Mouse (Mus musculus): ENCODE data around the gene Lcp1.

Lcp1 gene

GRCm38 (mm10) chr14:75205363-75206051, 74.6 kb downstream of the Lcp1 start:
- no peak for DNase-seq (ENCODE audit: low read depth, low spot score)

GRCm38 (mm10) chr14:75206307-75206706, 75.4 kb downstream of the Lcp1 start:
- no peak for DNase-seq (ENCODE audit: low read depth, low spot score)

- DNase-seq (ENCODE audit: low read depth, low spot score), result no peak
Observed at GRCm38 (mm10) chr14:75208572-75209151, 77.8 kb downstream of the Lcp1 start.

- no peak for DNase-seq (ENCODE audit: low read depth, low spot score)
Observed at GRCm38 (mm10) chr14:75213752-75214151, 82.9 kb downstream of the Lcp1 start.

- no peak for DNase-seq (ENCODE audit: low read depth, low spot score)
Observed at GRCm38 (mm10) chr14:75218843-75219242, 87.9 kb downstream of the Lcp1 start.

- DNase-seq (ENCODE audit: low read depth, low spot score), result no peak
Observed at GRCm38 (mm10) chr14:75219250-75219913, 88.5 kb downstream of the Lcp1 start.

GRCm38 (mm10) chr14:75222386-75222785, 91.5 kb downstream of the Lcp1 start:
- no peak for DNase-seq (ENCODE audit: low read depth, low spot score)

- DNase-seq (ENCODE audit: low read depth, low spot score), result no peak
Observed at GRCm38 (mm10) chr14:75227453-75228084, 96.7 kb downstream of the Lcp1 start.

- peak; percentile 20 for DNase-seq (ENCODE audit: low read depth, low spot score)
Observed at GRCm38 (mm10) chr14:75229834-75230233, 98.9 kb downstream of the Lcp1 start.

- DNase-seq (ENCODE audit: low read depth, low spot score), result no peak
Observed at GRCm38 (mm10) chr14:75233070-75233469, 102.2 kb downstream of the Lcp1 start.

- DNase-seq (ENCODE audit: low read depth, low spot score), result no peak
Observed at GRCm38 (mm10) chr14:75235552-75235951, 104.7 kb downstream of the Lcp1 start.

- no peak for DNase-seq (ENCODE audit: low read depth, low spot score)
Observed at GRCm38 (mm10) chr14:75235955-75236635, 105.2 kb downstream of the Lcp1 start.

- DNase-seq (ENCODE audit: low read depth, low spot score), result no peak
Observed at GRCm38 (mm10) chr14:75236636-75237003, 105.7 kb downstream of the Lcp1 start.

- DNase-seq (ENCODE audit: low read depth, low spot score), result no peak
Observed at GRCm38 (mm10) chr14:75237096-75237495, 106.2 kb downstream of the Lcp1 start.

GRCm38 (mm10) chr14:75238054-75238692, 107.3 kb downstream of the Lcp1 start:
- DNase-seq (ENCODE audit: low read depth, low spot score), result no peak

GRCm38 (mm10) chr14:75242087-75242486, 111.2 kb downstream of the Lcp1 start, which contains the start of gene Cpb2:
TSS of gene Cpb2 (plus strand) at chr14:75242287.
- no peak for DNase-seq (ENCODE audit: low read depth, low spot score)

GRCm38 (mm10) chr14:75246024-75247000, 115.4 kb downstream of the Lcp1 start:
- no peak for DNase-seq (ENCODE audit: low read depth, low spot score)

GRCm38 (mm10) chr14:75250432-75250831, 119.5 kb downstream of the Lcp1 start:
- DNase-seq (ENCODE audit: low read depth, low spot score), result no peak

GRCm38 (mm10) chr14:75256521-75256920, 125.6 kb downstream of the Lcp1 start:
- DNase-seq (ENCODE audit: low read depth, low spot score), result no peak

GRCm38 (mm10) chr14:75269531-75269930, 138.6 kb downstream of the Lcp1 start:
- no peak for DNase-seq (ENCODE audit: low read depth, low spot score)
